Mouse (Mus musculus): Measurements from ENCODE around the gene Cdh13.

GRCm38 (mm10) chr8:118357596-118357995, 74.1 kb downstream of the Cdh13 start:
- TF ChIP-seq CTCF (IDR thresholded peaks at IDR 0.05; ENCODE audit: low read depth): no peak
- TF ChIP-seq EP300 (IDR thresholded peaks at IDR 0.05; ENCODE audit: low read depth): no peak

Data from liver, postnatal 0 days (tissue).